Mouse (Mus musculus) kidney, postnatal 4 days (tissue): ENCODE measurements around the gene Gsta4.
A peak's percentile ranks its signal among the peaks of the same experiment; 100 is the strongest.
"Not testable (repeated sequence)": the region's sequence is repeated elsewhere in the genome, so short reads cannot be mapped to it uniquely, and the experiment has no call there.

Experiments
- DNase-seq, 2 experiments: peaks; one replicate each; pipeline ENCODE4 v3.0.0; 2021; ENCODE audit warnings: mixed read lengths in 2 of 2

Gene Gsta4

GRCm38 (mm10) chr9:78179071-78179470 is 3.5 kb upstream of the Gsta4 start:
- no peak for DNase-seq

GRCm38 (mm10) chr9:78185686-78186085 is 3.1 kb downstream of the Gsta4 start:
- DNase-seq = no peak

- no peak for DNase-seq
Observed at GRCm38 (mm10) chr9:78188910-78189309, 6.3 kb downstream of the Gsta4 start.

- peak in 1 of 2 experiments; percentile 25 for DNase-seq
Observed at GRCm38 (mm10) chr9:78190651-78191634, 8.4 kb downstream of the Gsta4 start.

DNA sequence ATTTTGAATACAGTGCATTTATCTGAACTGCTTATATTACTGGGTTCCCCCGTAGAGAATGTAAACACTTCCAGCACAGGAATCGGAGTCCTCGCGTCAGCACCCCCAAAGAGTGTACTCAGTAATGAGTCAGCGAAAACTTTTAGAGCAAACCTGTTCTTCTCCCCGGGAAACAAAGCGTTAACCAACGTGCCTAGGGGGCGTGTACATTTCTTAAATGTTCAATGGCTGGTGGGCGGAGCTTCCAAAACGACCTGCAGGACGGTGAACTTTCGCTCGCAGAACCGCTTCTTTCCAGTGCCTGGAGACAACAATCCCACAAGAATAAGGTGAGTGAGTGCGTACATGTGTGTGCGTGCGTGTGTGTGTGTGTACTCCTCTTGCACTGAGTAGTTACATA is 9.2 kb downstream of the Gsta4 start:
- peak; percentile 82 to 88 for DNase-seq

GRCm38 (mm10) chr9:78193902-78194597 is 11.5 kb downstream of the Gsta4 start:
- DNase-seq = peak; percentile 58 to 74

GRCm38 (mm10) chr9:78195034-78195433 is 12.5 kb downstream of the Gsta4 start:
- DNase-seq = no peak

- DNase-seq = no peak
Observed at GRCm38 (mm10) chr9:78197801-78198200, 15.2 kb downstream of the Gsta4 start.

GRCm38 (mm10) chr9:78204194-78204593 is 21.6 kb downstream of the Gsta4 start:
- no peak for DNase-seq

DNA sequence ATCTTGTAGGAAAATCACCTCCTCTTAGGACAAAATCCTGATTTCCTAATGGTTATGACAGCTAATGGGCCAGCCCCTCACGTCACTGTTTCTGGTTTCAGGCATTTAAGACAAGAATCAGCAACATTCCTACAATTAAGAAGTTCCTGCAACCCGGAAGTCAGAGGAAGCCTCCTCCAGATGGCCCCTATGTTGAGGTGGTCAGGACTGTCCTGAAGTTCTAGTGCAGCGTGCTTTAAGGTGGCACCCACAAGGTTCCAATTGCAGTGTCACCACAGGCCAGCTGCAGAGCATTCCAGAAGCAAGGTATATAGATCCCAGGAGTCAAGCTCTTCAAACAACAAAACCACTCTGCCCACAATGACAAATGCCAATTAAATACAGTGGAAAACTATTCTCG is 26.4 kb downstream of the Gsta4 start:
- no peak for DNase-seq

GRCm38 (mm10) chr9:78210079-78210478 is 27.5 kb downstream of the Gsta4 start:
- DNase-seq = no peak

DNA sequence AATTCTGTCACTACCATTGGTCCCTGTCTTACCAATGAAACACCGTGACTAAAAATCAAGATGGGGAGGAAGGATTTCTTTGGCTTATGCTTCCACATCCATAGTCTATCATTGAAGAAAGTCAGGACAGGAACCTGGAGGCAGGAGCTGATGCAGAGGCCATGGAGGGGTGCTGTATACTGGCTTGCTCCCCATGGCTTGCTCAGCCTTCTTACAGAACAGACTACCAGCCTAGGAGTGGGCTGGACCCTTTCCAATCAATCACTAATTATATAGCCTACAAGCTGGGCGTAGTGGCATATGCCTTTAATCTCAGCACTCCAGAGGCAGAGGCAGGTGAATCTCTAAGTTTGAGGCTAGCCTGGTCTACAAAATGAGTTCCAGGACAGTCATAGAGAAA is 28.2 kb downstream of the Gsta4 start:
- no peak for DNase-seq

DNA sequence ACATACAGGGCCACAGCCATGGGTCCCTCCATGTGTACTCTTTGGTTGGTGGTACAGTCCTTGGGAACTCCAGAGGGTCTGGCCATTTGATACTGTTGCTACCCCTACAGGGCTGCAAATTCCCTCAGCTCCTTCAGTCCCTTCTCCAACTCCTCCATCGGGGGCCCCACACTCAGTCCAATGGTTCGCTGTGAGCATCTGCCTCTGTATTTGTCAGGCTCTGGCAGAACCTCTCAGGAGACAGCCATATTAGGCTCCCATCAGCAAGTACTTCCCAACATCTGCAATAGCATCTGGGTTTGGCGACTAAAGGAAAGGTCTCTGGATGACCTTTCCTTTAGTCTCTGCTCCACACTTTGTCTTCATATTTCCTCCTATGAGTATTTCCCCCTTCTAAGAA is 28.9 kb downstream of the Gsta4 start:
- no peak for DNase-seq

DNA sequence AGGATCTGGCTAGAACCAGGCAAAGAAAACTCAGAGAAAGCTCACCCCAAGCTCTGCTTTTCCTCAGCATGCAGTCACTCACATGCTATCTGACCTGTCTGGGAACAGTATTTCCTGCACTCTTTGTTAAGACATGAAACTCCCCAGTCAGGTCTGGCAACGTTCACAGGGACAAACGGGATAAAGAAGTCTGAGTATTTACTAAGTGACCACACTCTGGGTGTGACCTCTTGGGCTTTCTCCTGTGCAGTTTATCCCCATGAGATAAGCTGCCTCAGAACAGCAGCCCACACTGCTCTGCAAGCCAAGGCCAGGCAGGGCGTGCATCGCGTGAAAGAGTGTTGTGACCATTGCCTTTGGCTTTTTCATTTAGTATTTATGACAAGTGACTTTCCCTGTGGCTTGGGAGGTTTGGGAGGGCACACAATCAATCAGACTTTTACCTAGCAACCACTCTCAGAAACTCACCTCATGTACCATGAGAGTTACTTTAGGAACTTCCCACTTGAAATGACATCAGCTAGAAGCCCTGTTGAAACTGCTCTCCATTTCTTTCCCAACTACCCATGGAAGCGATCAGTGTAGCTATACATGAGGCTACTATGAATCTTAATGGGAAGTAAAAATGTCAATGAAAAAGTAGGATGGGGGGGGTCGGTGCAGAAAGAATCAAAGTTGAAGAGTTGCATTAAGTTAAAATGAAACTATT is 29.9 kb downstream of the Gsta4 start:
- DNase-seq = no peak

- DNase-seq = no peak
Observed at GRCm38 (mm10) chr9:78217074-78217473, 34.5 kb downstream of the Gsta4 start.

DNA sequence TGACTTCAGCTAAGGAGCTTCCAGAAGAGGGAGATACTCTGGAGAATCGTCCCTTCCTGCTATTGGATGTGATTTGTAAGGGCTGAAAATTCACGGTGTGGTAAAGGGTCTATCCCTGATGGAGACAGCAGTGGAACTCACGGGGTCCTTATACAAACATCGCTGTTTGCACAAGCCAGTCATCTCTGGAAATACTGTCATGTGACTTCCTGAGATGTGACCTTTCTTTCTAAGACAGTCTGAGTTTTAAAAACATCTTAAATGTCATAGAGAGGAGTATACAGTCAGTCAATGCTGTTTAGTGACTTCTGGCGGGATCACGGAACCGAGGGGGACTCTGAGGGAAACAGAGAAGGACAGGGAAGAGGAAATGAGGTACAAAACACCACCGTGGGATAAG is 40.0 kb downstream of the Gsta4 start:
- DNase-seq = no peak

DNA sequence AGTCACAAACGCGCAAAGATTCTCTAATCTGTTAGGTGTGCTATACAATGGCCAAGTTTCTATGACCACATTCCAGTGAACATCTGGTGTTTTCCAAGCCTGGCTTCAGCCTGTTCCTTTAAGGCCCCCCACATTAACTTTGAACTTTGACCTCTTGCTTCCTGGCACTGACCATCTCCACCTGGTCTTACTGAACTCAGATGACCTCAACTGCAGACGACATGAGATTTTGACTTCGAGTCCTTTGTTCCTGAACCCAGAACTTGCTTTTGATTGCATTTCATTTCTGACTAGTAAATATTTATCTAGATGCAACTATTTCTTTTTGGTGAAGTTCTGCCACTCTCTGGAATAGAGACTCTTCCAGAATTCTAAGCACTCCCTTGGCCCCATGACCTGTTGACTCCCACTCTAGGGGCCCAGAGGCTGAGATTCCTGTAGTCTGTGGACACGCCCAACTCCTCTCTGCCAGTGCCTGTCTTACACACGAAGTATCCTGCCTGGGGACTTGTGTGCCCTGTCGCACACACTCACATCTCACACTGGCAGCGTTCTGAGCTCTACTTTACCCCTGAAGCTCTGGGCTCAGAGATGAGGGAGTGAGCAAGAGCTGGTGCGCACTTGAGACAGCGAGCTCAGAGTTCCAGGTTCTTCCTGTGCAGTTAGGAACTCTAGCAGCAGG is 40.8 kb downstream of the Gsta4 start:
- no peak for DNase-seq

GRCm38 (mm10) chr9:78224418-78224817 is 41.8 kb downstream of the Gsta4 start:
- DNase-seq = no peak

DNA sequence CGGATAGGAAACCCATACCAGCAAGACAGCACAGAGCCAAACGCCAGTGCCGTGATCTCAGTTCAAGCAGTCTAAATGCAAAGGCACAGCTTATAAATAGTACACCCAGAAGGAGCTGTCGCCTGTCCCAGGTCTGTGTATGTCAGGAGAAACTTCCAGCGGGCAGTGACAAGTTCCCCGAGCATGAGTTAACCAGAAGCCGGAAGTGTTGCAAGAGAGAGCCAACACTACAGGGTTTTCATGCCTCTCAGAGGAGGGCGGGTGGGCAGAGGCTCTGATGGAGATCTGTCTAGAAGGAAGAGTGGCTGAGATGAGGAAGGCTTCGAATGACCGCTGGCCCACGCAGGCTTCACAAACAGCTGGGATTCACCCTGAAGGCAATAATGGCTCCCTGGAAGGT is 42.7 kb downstream of the Gsta4 start:
- no peak for DNase-seq

- DNase-seq = no peak
Observed at GRCm38 (mm10) chr9:78228122-78228521, 45.5 kb downstream of the Gsta4 start.

- DNase-seq = peak in 1 of 2 experiments; percentile 20
Observed at GRCm38 (mm10) chr9:78229658-78230057, 47.1 kb downstream of the Gsta4 start.

DNA sequence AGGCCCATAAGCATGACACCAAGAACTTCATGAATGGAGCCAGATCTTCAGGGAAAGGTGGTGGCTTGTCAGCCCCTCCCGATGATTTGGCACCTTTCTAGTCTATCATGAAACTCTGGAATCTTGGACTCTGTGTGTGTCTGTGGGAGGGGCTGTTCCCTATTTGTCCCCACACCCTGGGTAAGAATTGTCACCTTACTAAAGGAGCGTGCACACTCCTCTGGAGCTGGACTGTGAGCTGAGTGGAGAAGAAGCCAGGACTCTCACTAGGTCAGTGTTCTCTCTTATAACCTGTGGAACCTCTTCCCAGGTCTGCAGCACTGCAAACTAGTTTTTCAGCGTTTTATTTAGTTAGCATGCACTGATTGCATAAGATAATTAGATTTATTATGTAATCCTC is 47.9 kb downstream of the Gsta4 start, which contains the start of gene Gsta1:
Gene Gsta1 (plus strand): TSS at position 196 of the 400 bp plus-strand sequence.
- not testable (repeated sequence) for DNase-seq
